Mouse (Mus musculus): ENCODE measurements around the gene Stk17b.
"Not testable (repeated sequence)": the region's sequence is repeated elsewhere in the genome, so short reads cannot be mapped to it uniquely, and the experiment has no call there.

Stk17b gene

GRCm38 (mm10) chr1:53726883-53727282 is 58.1 kb downstream of the Stk17b start:
- DNase-seq (ENCODE audit: low spot score) = no peak

GRCm38 (mm10) chr1:53721353-53721752 is 63.7 kb downstream of the Stk17b start:
- DNase-seq (ENCODE audit: low spot score) = no peak

DNA sequence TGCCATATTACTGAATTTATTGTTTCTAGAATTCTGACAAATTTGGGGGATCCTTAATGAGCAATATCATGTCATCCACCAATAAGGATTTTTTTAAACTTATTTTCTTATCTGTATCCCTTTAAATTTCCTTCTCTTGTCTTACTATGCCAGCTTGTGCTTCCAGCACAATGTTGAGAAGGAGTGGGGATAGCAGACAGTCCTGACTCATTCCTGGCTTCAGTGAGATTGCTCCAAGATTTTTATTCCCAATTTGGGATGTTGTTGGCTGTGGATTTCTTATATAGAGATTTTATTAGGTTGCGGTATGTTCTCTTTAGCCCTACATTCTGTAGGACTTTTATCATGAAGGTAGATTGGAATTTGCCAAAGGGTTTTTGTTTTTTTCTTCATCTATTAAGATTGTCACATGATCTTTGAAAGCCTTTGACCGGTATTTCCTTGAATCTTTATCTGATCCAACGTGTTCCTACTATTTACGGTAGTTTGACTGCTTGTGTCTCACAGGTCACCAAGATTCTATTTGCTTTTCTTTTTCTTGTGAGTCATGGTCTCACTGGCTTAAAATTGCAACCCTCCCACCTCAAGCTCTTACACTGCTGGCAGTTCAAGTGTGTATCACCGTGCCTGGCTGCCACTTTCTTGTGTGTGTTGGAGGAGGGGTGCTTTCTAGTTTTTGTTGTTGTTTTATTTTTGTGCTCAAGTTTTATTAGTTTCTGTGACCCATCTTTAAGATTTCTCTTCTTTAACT is 64.2 kb downstream of the Stk17b start:
- no peak for DNase-seq (ENCODE audit: low spot score)

GRCm38 (mm10) chr1:53715966-53716515 is 69.0 kb downstream of the Stk17b start:
- no peak for DNase-seq (ENCODE audit: low spot score)

DNA sequence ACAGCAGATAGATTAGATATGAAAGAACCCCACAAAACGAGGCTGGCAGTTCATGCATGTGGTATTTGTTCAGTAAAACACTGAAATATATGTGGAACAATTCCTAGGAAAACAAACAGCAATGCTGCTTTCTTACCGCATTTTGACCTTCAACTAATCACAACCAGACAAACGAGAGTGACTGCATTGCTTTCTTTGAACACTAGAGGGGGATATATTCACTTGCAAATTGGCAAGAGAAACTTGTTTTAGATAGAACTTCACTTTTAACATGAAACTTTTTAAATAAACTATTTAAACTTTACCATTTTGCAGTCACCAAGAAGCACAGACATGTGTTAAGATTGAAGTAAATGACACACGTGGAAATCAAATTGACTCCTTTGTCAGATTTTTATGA is 69.6 kb downstream of the Stk17b start:
- DNase-seq (ENCODE audit: low spot score) = peak; percentile 81

DNA sequence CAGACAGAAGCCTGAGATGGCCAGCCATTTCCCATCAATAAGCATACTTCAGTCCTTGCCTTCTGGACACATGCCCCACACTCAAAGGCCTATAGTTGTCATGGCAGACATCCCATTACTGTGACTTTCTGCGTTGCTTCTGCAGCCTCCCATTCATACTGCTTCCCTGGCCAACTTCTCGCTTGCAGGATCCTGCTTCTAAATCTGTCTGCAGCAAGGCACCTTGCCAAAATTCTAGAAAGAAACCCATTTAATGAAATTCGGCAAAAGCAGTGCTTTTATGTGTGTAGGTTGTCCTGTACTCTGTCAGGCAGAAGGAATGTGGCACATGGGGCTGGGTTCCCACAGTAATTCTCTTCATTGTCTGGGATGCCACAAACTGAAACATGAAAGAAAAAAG is 71.6 kb downstream of the Stk17b start:
- DNase-seq (ENCODE audit: low spot score) = not testable (repeated sequence)

DNA sequence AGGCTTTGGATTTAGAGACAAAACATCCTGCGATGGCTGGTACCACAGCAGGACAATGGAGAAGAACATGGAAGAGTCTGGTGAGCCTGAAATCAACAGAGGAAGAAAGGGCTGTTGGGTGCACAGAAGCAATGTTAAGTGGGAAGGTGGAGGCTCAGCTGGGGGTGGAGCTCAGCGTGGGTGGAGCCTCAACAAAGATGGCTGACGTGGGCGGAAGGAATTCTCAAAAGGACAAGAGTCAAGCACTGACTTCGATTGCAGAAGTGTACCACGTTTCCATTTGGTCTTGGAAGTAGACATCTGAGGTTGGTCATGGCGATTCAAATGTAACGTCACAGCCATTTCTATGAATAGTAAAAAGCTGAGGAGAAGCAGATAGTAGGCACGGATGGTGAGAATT is 74.0 kb downstream of the Stk17b start:
- no peak for DNase-seq (ENCODE audit: low spot score)

DNA sequence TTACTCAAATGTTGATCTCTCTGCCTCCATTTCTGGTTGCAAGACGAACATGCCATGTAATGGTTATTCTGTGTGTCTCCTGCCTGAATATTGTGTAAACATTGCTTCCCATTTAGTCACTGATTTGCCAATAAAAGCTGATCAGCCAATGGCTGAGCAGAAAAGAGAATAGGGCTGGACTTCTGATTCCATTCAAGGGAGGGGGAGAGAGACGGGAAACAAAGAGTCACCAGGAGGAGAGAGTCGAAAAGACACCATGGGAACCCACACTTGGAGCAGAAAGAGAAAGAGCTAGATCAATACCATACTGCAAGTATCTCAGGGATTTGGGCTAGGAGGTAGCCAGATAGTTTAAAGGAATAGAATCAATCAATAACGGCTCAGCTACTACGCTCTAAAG is 75.4 kb downstream of the Stk17b start:
- DNase-seq (ENCODE audit: low spot score) = peak; percentile 9

- peak; percentile 79 for DNase-seq (ENCODE audit: low spot score)
Measured at GRCm38 (mm10) chr1:53706431-53707361, 78.3 kb downstream of the Stk17b start, which contains the start of gene Dnah7a. Dnah7a (minus strand) TSS chr1:53706784.

Data from retina, embryonic 14.5 days (tissue).